Mouse (Mus musculus) megakaryocyte, embryonic 14.5 days (primary cell): ENCODE measurements around the gene Fam187a.

ENCODE experiments used
- FLI1 ChIP-seq: IDR thresholded peaks from 2 replicates; pipeline ENCODE4 v1.6.1; 2012; ENCODE audit warnings: low read length, inconsistent platforms, mixed read lengths
- GATA1 ChIP-seq: IDR thresholded peaks from 3 replicates; pipeline ENCODE4 v1.6.1; 2012; ENCODE audit warnings: mixed read lengths, low read length, inconsistent platforms, borderline replicate concordance

DNA sequence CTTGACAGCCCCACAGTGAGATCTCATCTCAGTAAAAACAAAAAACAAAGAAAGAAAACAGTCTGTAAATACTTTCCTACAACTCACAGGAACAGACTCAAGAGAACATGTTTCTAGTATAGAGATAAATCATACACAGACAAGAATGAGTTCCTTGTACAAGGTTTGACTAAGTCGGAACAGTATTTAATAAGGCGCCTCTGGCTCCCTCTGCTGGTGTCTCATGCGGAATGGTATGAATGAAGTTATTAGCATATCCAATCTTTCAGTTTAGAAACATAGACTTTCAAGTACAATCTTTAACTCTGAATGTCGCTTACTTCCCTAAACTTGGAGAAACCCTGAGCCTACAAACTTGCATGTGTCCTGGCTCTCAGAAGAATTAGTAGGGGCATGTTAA lies 20.7 kb upstream of the Fam187a start:
- no peak for TF ChIP-seq GATA1
- TF ChIP-seq FLI1 = no peak
